Mouse (Mus musculus) forebrain, embryonic 14.5 days (tissue): ENCODE measurements at regions not wholly inside any gene's neighbourhood (a gene's known extent, or its start where the extent isn't known, plus 50 kb on each side); places are given as distances from the start of the nearest gene placed in this dataset.
A peak's percentile ranks its signal among the peaks of the same experiment; 100 is the strongest.

Source experiments
- ATAC-seq: fragments of 200-750 bp; cut with Nextera tagmentation; 2 replicates; pipeline ENCODE4 v1.8.0; 2017; ENCODE audit warnings: mild to moderate bottlenecking, moderate library complexity
- DNase-seq: peaks from one replicate; pipeline ENCODE4 v3.0.0-alpha.2; 2015; ENCODE audit warnings: low spot score
- H3K27ac ChIP-seq: fragments of 300-500 bp; sonication (generic); 2 replicates; pipeline ENCODE4 v1.5.1; 2014; ENCODE audit warnings: low read depth, mild to moderate bottlenecking, control low read depth, low read length, moderate library complexity
- H3K27me3 ChIP-seq: fragments of 300-500 bp; sonication (generic); replicated peaks from 2 replicates; pipeline ENCODE4 v1.6.1; 2014; ENCODE audit warnings: low read length, control low read depth, mixed read lengths; ENCODE audit not compliant: control insufficient read depth, insufficient read depth
- H3K36me3 ChIP-seq: fragments of 300-500 bp; sonication (generic); 2 replicates; pipeline ENCODE4 v1.6.1; 2014; ENCODE audit warnings: low read length, control low read depth; ENCODE audit not compliant: control insufficient read depth, insufficient read depth
- H3K4me1 ChIP-seq: fragments of 300-500 bp; sonication (generic); 2 replicates; pipeline ENCODE4 v1.6.1; 2014; ENCODE audit warnings: antibody characterized with exemption, low read length, control low read depth; ENCODE audit not compliant: control insufficient read depth, insufficient read depth
- H3K4me2 ChIP-seq: fragments of 300-500 bp; sonication (generic); 2 replicates; pipeline ENCODE4 v1.6.1; 2014; ENCODE audit warnings: mild to moderate bottlenecking, control low read depth, low read length
- H3K4me3 ChIP-seq: fragments of 300-500 bp; sonication (generic); 2 replicates; pipeline ENCODE4 v1.5.1; 2014; ENCODE audit warnings: low read depth, low read length, control low read depth
- H3K9ac ChIP-seq: fragments of 300-500 bp; sonication (generic); 2 replicates; pipeline ENCODE4 v1.6.1; 2014; ENCODE audit warnings: mild to moderate bottlenecking, low read length, control low read depth, moderate library complexity
- H3K9me3 ChIP-seq: fragments of 300-500 bp; sonication (generic); replicated peaks from 2 replicates; pipeline ENCODE4 v1.6.1; 2016; ENCODE audit warnings: low read length, control low read depth, mixed read lengths; ENCODE audit not compliant: control insufficient read depth
- WGBS: fragments of 180-500 bp; shearing (Covaris S2); extraction: QIAGEN DNeasy Blood & Tissue Kit; methylation state at CpG from one replicate; pipeline ENCODE4 v1.1.7; 2014; 5-methylcytosine and 5-hydroxymethylcytosine counted together

DNA sequence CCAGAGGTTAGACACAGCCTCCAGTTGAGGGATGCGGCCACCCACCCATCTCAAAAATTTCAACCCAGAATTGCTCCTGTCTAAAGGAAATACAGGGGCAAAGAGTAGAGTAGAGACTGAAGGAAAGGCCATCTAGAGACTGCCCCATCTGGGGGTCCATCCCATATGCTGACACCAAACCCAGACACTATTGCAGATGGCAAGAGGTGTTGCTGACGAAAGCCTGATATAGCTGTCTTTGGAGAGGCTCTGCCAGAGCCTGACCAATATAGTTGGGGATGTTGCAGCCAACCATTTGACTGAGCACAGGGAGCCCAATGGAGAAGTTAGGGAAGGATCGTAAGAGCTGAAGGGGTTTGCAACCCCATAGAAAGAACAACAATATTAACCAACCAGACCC lies 141.6 kb upstream of the Reg3b start:
- Histone ChIP-seq H3K4me2 (no peak overlapping the region), H3K4me1 (no peaks in the 10 kb centered on the region), H3K27me3 (no peaks in the 10 kb centered on the region), H3K4me3 (no peak overlapping the region), H3K9ac (no peak overlapping the region), H3K36me3 (no peaks in the 10 kb centered on the region), H3K27ac (no peak overlapping the region), H3K9me3 (no peaks in the 10 kb centered on the region)
- 97% methylated on average over 3 of the region's 3 CpGs for WGBS
- DNase-seq (no peak), ATAC-seq (no peak)

- DNase-seq: peak; percentile 60
- no peaks in the 10 kb centered on the region for H3K4me1 ChIP-seq
- 0 out of 2 replicates have a peak overlapping the region, but pooled peaks have one; percentile 5 for H3K27ac ChIP-seq
- no peak overlapping the region for H3K4me2 ChIP-seq
- H3K36me3 ChIP-seq: no peaks in the 10 kb centered on the region
- no peaks in the 10 kb centered on the region for H3K27me3 ChIP-seq
- H3K4me3 ChIP-seq: no peak overlapping the region
- no peaks in the 10 kb centered on the region for H3K9me3 ChIP-seq
- no peak overlapping the region for H3K9ac ChIP-seq
- WGBS: 4% methylated on average over 1 of the region's 1 CpGs
- ATAC-seq: peak; percentile 68
Observed at GRCm38 (mm10) chr6:78244404-78244803, 126.1 kb upstream of the Reg3b start.

GRCm38 (mm10) chr6:78245010-78245409 lies 125.4 kb upstream of the Reg3b start:
- Histone ChIP-seq H3K9me3 (no peaks in the 10 kb centered on the region), H3K4me3 (no peak overlapping the region), H3K4me2 (no peak overlapping the region), H3K36me3 (no peaks in the 10 kb centered on the region), H3K4me1 (no peaks in the 10 kb centered on the region), H3K27ac (no peak overlapping the region), H3K27me3 (no peaks in the 10 kb centered on the region), H3K9ac (no peak overlapping the region)
- 9% methylated on average over 1 of the region's 1 CpGs for WGBS
- peak; percentile 88 for DNase-seq
- peak; percentile 92 for ATAC-seq

DNA sequence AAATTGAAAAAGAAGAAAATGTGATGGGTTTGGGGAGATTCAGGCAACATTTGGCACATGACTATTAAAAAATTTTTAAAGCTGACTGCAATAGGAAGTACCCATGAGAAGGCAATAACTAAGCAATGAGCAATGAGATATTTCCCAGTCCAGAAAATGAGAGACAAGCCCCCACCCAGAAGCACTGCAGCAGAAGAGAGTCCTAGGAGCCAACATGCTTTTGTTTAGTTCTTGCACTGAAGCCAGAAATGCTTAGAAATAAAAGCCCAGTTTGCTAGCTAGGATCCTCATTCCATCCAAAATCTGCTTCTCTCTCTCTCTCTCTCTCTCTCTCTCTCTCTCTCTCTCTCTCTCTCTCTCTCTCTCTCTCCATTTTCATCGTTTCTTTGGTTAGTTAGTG lies 120.4 kb upstream of the Reg3b start:
- Histone ChIP-seq H3K27ac (no peak overlapping the region), H3K9ac (no peak overlapping the region), H3K4me2 (no peak overlapping the region), H3K4me3 (no peak overlapping the region), H3K36me3 (no peaks in the 10 kb centered on the region), H3K9me3 (no peaks in the 10 kb centered on the region), H3K4me1 (no peaks in the 10 kb centered on the region), H3K27me3 (no peaks in the 10 kb centered on the region)
- ATAC-seq: 0 out of 2 replicates have a peak, but pooled peaks have one; percentile 1
- DNase-seq: peak; percentile 56
- 80% methylated on average over 1 of the region's 1 CpGs for WGBS

- DNase-seq (peak; percentile 42), ATAC-seq (0 out of 2 replicates have a peak, but pooled peaks have one; percentile 32)
- Histone ChIP-seq H3K4me3 (no peak overlapping the region), H3K4me1 (no peaks in the 10 kb centered on the region), H3K9ac (no peak overlapping the region), H3K4me2 (no peak overlapping the region), H3K36me3 (no peaks in the 10 kb centered on the region), H3K27ac (no peak overlapping the region), H3K27me3 (no peaks in the 10 kb centered on the region), H3K9me3 (no peaks in the 10 kb centered on the region)
- whole genome bisulfite sequencing: 44% methylated on average over 2 of the region's 2 CpGs
Observed at GRCm38 (mm10) chr6:78250541-78250940, 119.9 kb upstream of the Reg3b start.

DNA sequence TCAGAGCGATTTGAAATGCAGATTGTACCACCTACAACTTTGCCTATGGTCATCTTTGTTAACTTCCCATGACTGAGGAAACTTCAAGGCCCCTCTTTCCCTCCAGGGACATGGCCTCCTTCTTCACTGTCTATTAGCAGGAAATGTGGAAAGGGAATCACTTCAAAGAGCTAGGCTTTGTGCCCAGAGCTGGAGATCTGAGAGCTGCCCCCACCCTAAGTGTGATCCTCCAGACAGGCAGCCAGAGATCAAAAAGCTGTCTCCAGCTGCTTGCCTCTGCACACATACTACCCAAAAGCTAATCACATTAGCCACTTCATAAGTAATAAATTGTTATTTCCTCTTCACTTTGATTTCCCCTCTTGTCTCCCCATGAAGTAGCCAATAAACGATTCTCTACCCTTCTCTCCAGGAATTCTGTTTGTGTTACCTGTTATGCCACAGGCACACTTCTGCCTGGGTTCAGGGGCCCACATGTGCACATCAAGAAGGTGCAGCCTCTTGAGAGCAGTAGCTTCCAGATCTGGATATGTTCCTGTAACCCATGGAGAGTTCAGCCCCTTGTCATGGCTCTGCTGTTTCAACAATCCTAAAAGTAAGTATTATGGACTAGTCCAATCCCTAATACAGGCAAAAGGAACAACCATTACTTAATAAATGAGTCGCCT lies 98.4 kb upstream of the Reg3b start:
- Histone ChIP-seq H3K4me2 (no peak overlapping the region), H3K9me3 (no peaks in the 10 kb centered on the region), H3K27ac (no peak overlapping the region), H3K36me3 (no peaks in the 10 kb centered on the region), H3K4me3 (no peak overlapping the region), H3K27me3 (no peaks in the 10 kb centered on the region), H3K4me1 (no peaks in the 10 kb centered on the region), H3K9ac (no peak overlapping the region)
- DNase-seq: no peak
- no peak for ATAC-seq
- WGBS: 79% methylated on average over 3 of the region's 3 CpGs

DNA sequence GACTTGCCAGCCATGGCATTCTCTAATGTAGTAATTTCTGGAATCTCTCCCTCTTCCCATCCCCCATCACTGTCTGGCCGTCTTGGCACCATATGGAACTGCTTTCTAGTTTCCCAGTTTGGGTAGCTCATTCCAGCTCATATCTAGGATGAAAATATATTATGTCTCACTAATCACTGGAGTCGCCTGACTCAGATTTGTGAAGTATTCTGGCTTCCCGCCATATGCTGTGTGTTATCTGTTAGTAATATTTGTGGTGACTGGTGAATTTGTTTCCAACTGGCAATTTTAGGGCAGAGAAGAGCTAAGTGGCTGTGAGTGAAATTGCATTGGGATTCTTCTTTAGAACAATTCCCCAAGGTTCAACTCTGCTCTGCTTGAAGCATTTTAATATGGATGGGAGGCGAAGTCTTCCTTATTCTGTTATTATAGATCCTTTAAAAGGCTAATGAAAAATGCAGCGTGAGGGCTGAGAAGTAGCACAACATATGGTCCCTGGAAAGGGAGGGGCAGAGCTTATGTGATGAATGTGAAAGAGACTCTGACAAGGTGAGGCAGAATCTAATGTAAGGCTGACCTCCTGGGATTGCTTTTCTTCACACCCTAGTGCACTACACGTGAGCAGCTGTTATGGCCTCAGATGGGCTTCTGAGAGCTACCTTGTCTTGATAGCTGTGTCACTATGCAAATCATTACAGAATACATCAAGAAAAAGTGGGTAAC lies 92.3 kb upstream of the Reg3b start:
- H3K9me3 ChIP-seq: no peaks in the 10 kb centered on the region
- no peak overlapping the region for H3K9ac ChIP-seq
- peak; percentile 93 for DNase-seq
- no peaks in the 10 kb centered on the region for H3K4me1 ChIP-seq
- H3K27me3 ChIP-seq: no peaks in the 10 kb centered on the region
- no peaks in the 10 kb centered on the region for H3K36me3 ChIP-seq
- H3K4me2 ChIP-seq: no peak overlapping the region
- ATAC-seq: peak; percentile 94
- H3K27ac ChIP-seq: no peak overlapping the region; the same call in 1 of the 2 replicates
- 61% methylated on average over 6 of the region's 6 CpGs for WGBS
- H3K4me3 ChIP-seq: no peak overlapping the region

GRCm38 (mm10) chr6:78280541-78280940 lies 89.9 kb upstream of the Reg3b start:
- H3K4me3 ChIP-seq: no peak overlapping the region
- no peaks in the 10 kb centered on the region for H3K36me3 ChIP-seq
- H3K27ac ChIP-seq: no peak overlapping the region
- H3K4me1 ChIP-seq: no peaks in the 10 kb centered on the region
- WGBS: 64% methylated on average over 5 of the region's 5 CpGs
- no peaks in the 10 kb centered on the region for H3K27me3 ChIP-seq
- H3K9me3 ChIP-seq: no peaks in the 10 kb centered on the region
- no peak for ATAC-seq
- H3K9ac ChIP-seq: no peak overlapping the region
- no peak overlapping the region for H3K4me2 ChIP-seq
- no peak for DNase-seq

- no peak overlapping the region for H3K4me2 ChIP-seq
- DNase-seq (no peak), ATAC-seq (no peak; the same call in 1 of the 2 replicates)
Observed at GRCm38 (mm10) chr6:78294647-78295046, 75.8 kb upstream of the Reg3b start.

More at GRCm38 (mm10) chr6:78294647-78295046, 75.8 kb upstream of the Reg3b start:
- Histone ChIP-seq H3K27me3 (no peaks in the 10 kb centered on the region), H3K9me3 (no peaks in the 10 kb centered on the region), H3K9ac (no peak overlapping the region), H3K27ac (no peak overlapping the region), H3K36me3 (no peaks in the 10 kb centered on the region), H3K4me1 (no peaks in the 10 kb centered on the region), H3K4me3 (no peak overlapping the region)
- 74% methylated on average over 1 of the region's 1 CpGs for WGBS
